Mouse (Mus musculus) midbrain, postnatal 0 days (tissue): Measurements from ENCODE around the gene Terf2. TPM values are rescaled to one million over a fixed set of nuclear protein-coding genes. Genes with fewer than 3 reads are reported as not detected.
A peak's percentile ranks its signal among the peaks of the same experiment; 100 is the strongest.

Experiments
- ATAC-seq: fragments of 200-750 bp; cut with Nextera tagmentation; 2 replicates; pipeline ENCODE4 v1.8.0; 2017; ENCODE audit warnings: moderate number of reproducible peaks, mild to moderate bottlenecking, moderate TSS enrichment, moderate library complexity; ENCODE audit not compliant: low FRiP score
- DNase-seq: peaks from one replicate; pipeline ENCODE4 v3.0.0-alpha.2; 2015; ENCODE audit warnings: low spot score
- H3K27ac ChIP-seq: fragments of 300-500 bp; sonication (generic); 2 replicates; pipeline ENCODE4 v1.5.1; 2014; ENCODE audit warnings: low read depth, mild to moderate bottlenecking, low read length, mixed read lengths
- H3K27me3 ChIP-seq: fragments of 300-500 bp; sonication (generic); 2 replicates; pipeline ENCODE4 v1.6.1; 2014; ENCODE audit warnings: low read length, control low read depth, mixed read lengths; ENCODE audit not compliant: insufficient read depth
- H3K36me3 ChIP-seq: fragments of 300-500 bp; sonication (generic); 2 replicates; pipeline ENCODE4 v1.6.1; 2014; ENCODE audit warnings: low read length, control low read depth, mixed read lengths; ENCODE audit not compliant: insufficient read depth
- H3K4me1 ChIP-seq: fragments of 300-500 bp; sonication (generic); 2 replicates; pipeline ENCODE4 v1.6.1; 2014; ENCODE audit warnings: mild to moderate bottlenecking, control low read depth, antibody characterized with exemption, low read length, mixed read lengths; ENCODE audit not compliant: insufficient read depth
- H3K4me2 ChIP-seq: fragments of 300-500 bp; sonication (generic); 2 replicates; pipeline ENCODE4 v1.6.1; 2014; ENCODE audit warnings: low read depth, mild to moderate bottlenecking, low read length, mixed read lengths; ENCODE audit not compliant: poor library complexity, severe bottlenecking
- H3K4me3 ChIP-seq: fragments of 300-500 bp; sonication (generic); 2 replicates; pipeline ENCODE4 v1.5.1; 2014; ENCODE audit warnings: low read depth, mild to moderate bottlenecking, low read length, moderate library complexity
- H3K9ac ChIP-seq: fragments of 300-500 bp; sonication (generic); replicated peaks from 2 replicates; pipeline ENCODE4 v1.6.1; 2014; ENCODE audit warnings: mild to moderate bottlenecking, low read length, moderate library complexity, mixed read lengths; ENCODE audit not compliant: poor library complexity, severe bottlenecking
- H3K9me3 ChIP-seq: fragments of 300-500 bp; sonication (generic); 2 replicates; pipeline ENCODE4 v1.6.1; 2016; ENCODE audit warnings: low read length, control low read depth
- CTCF ChIP-seq: IDR thresholded peaks from 2 replicates; pipeline ENCODE4 v1.5.1; 2016; ENCODE audit warnings: antibody characterized with exemption, mild to moderate bottlenecking
- WGBS: fragments of 180-500 bp; shearing (Covaris S2); extraction: QIAGEN DNeasy Blood & Tissue Kit; methylation state at CpG from one replicate; pipeline ENCODE4 v1.1.7; 2014; 5-methylcytosine and 5-hydroxymethylcytosine counted together
- microRNA-seq: library from miRNA; unstranded; fragments of <30 nt; microRNA quantifications from one replicate; pipeline ENCODE4, GENCODE M21; 2016; ENCODE audit warnings: borderline number of aligned reads
- polyA plus RNA-seq: library from polyadenylated mRNA; unstranded; fragments of >200 nt; fragmentation: Nextera tagmentation; extraction: Ambion mirVana; gene quantifications from 2 replicates; pipeline ENCODE4 v1.2.1, GENCODE M21; 2015
- total RNA-seq: library from RNA; depleted of rRNA; stranded (reverse); fragments of >200 nt; gene quantifications from 2 replicates; pipeline ENCODE4 v1.2.3, GENCODE M21; 2014; rRNA removed

Terf2 gene
- total and polyA plus RNA-seq, 2 experiments from 2014 or later = 20.4 to 25.7 TPM

DNA sequence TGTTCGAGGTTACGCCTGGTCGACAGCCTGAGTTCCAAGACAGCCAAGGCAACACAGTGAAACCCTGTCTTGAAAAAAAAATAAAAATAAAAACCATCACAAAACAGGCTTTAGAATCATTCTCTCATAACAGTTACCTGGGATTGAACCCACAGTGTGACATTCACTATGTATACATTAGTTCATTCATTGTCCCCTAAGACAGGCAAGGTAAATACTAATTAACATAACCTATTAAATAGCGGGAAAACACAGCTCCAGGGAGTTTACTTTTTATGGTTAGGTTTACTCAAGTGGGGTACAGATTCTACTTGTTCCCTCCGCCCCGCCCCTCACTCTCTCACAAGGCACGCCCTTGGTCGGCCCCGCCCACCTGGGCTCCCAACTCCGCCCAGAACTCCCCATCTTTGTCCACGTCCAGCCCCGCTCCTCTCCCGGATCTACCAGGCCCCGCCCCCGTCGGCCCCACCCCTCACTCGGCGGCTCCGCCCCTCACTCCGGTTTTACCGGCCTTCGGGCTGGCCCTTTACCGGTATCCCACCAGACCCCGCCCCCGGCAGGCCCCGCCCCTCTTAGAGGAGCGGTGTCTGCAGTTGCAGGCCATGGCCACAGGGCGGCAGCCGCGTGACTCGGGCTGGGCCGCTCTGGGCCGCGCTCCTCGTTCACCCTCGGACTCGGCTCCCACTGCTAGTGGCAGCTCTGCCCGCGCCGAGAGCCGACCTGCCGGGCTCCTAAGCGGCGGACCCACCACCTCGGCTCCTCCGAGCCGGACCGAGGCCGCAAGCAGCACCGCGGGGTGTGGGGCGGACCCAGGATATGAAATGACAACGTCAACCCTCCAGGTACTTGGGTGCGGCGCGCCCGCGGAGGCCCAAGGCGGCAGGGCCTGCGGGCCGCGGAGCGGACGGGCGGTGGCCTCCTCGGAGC lies 65.4 kb downstream of the Terf2 start, which contains the start of gene Vps4a:
Gene Vps4a, plus strand, starts transcription at position 573 of the 927 bp plus-strand sequence.
- H3K9ac ChIP-seq = peak within 1 kb of the TSS; percentile 95
- peak within 1 kb of the TSS; percentile 73 for H3K4me2 ChIP-seq
- H3K9me3 ChIP-seq = no peaks in the 10 kb centered on the region
- 0 out of 2 replicates have a peak, but pooled peaks cover 2% of the 10 kb centered on the region for H3K36me3 ChIP-seq
- peaks cover 7% of the 10 kb centered on the region for H3K4me1 ChIP-seq
- peak; percentile 94 for DNase-seq
- 4% methylated on average over 63 of the region's 66 CpGs for WGBS
- peak; percentile 96 for ATAC-seq
- H3K4me3 ChIP-seq = peak within 1 kb of the TSS; percentile 98
- H3K27ac ChIP-seq = peak within 1 kb of the TSS; percentile 73
- no peaks in the 10 kb centered on the region for H3K27me3 ChIP-seq
- peak; percentile 88 for TF ChIP-seq CTCF

DNA sequence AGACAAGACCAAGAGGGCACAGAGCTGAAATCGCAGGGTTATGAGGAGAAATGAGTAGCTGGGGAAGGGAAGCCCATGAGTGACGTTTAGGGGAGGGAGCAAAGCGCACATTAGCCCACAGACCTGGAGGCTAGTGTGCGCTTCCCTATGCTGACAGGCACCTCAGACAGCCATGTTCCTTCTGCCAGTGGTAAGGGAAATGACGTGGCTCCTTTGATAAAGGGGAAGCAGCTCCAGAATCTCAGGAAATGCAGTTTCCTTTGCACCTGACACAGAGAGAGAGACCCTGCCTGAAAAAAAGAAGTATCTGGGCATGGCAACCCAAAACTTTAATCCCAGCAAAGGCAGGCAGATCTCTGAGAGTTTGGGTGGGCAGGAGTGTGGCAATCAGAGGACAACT lies 66.3 kb downstream of the Terf2 start:
- peaks cover 7% of the 10 kb centered on the region for H3K4me1 ChIP-seq
- no peak overlapping the region for H3K4me3 ChIP-seq
- H3K27me3 ChIP-seq = no peaks in the 10 kb centered on the region
- no peak overlapping the region for H3K9ac ChIP-seq
- no peak overlapping the region for H3K4me2 ChIP-seq
- 76% methylated on average over 5 of the region's 5 CpGs for WGBS
- H3K27ac ChIP-seq = no peak overlapping the region
- 0 out of 2 replicates have a peak, but pooled peaks cover 2% of the 10 kb centered on the region for H3K36me3 ChIP-seq
- no peak for DNase-seq
- no peak for ATAC-seq
- no peak for TF ChIP-seq CTCF
- H3K9me3 ChIP-seq = no peaks in the 10 kb centered on the region

DNA sequence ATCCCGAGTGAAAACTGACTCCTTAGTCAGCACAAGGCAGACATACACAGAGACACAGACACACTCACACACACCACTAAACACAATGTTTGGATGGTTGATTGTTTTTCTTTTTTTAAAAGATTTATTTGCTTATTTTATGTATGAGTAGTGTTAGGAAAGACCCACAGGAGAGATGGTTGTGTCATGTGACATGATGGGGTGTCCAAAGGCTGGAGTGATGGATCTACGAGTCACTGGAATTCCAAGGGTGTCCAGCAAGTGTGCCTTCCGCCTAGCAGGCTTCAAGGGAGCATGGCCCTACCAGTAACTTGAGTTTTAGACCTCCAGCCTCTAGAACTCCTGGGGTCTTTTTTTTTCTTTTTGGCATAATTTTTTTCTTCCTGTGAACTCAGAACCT lies 67.0 kb downstream of the Terf2 start:
- H3K4me3 ChIP-seq = no peak overlapping the region
- ATAC-seq (no peak), DNase-seq (no peak)
- no peaks in the 10 kb centered on the region for H3K9me3 ChIP-seq
- H3K27ac ChIP-seq = no peak overlapping the region
- peaks cover 7% of the 10 kb centered on the region for H3K4me1 ChIP-seq
- H3K4me2 ChIP-seq = no peak overlapping the region
- no peak for TF ChIP-seq CTCF
- no peak overlapping the region for H3K9ac ChIP-seq
- 0 out of 2 replicates have a peak, but pooled peaks cover under 1% of the 10 kb centered on the region for H3K36me3 ChIP-seq
- no peaks in the 10 kb centered on the region for H3K27me3 ChIP-seq
- 82% methylated on average over 3 of the region's 3 CpGs for WGBS

DNA sequence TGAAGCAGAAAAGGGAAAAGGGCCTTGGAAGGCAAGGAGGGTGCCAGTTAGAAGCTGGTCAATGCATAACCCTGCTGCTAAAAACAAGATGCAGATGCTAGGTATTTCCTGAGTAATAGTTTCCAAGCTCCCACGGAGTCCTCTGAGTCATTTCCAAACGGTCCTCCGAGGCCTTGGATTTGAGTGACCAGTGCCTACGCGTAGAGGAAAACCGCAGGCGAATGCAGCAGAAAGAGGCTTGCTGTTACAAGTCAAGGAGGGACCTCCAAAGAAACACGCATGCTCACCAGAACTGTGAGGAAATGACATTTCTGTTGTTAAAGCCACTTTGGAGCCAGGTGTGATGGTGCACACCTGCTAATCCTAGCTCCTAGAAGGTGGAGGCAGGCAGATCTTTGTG lies 72.9 kb downstream of the Terf2 start:
- Histone ChIP-seq H3K9ac (no peak overlapping the region), H3K4me2 (no peak overlapping the region), H3K4me3 (no peak overlapping the region), H3K27me3 (no peaks in the 10 kb centered on the region), H3K27ac (no peak overlapping the region), H3K36me3 (no peaks in the 10 kb centered on the region), H3K4me1 (no peaks in the 10 kb centered on the region), H3K9me3 (no peaks in the 10 kb centered on the region)
- 95% methylated on average over 8 of the region's 8 CpGs for WGBS
- no peak for TF ChIP-seq CTCF
- ATAC-seq = no peak
- no peak for DNase-seq

Small RNA genes within 50 kb of the gene (microRNA-seq; reads per million reads assigned to microRNA genes)
- gene Mir7075 = 3.0 reads per million

Other genes starting within 250 kb of the Terf2 start
- 16.6 and 20.2 TPM in 2 replicates for gene Has3, start 226.3 kb downstream of the Terf2 start, total RNA-seq
- 0.42 and 0.89 TPM in 2 replicates for gene Has3, start 226.3 kb downstream of the Terf2 start, polyA plus RNA-seq
- gene Utp4, start 202.9 kb downstream of the Terf2 start, total RNA-seq = 23.5 and 23.7 TPM in 2 replicates
- gene Utp4, start 202.9 kb downstream of the Terf2 start, polyA plus RNA-seq = 27.4 and 28.0 TPM in 2 replicates
- gene Sntb2, start 160.8 kb downstream of the Terf2 start, total RNA-seq = 7.1 and 7.9 TPM in 2 replicates
- gene Sntb2, start 160.8 kb downstream of the Terf2 start, polyA plus RNA-seq = 3.2 and 3.3 TPM in 2 replicates
- 111 and 118 TPM in 2 replicates for gene Vps4a, start 65.3 kb downstream of the Terf2 start, total RNA-seq
- 166 and 171 TPM in 2 replicates for gene Vps4a, start 65.3 kb downstream of the Terf2 start, polyA plus RNA-seq
- gene Pdf, start 47.9 kb downstream of the Terf2 start, total RNA-seq = 61.5 TPM in 2 replicates
- gene Pdf, start 47.9 kb downstream of the Terf2 start, polyA plus RNA-seq = 31.8 and 33.3 TPM in 2 replicates
- gene Cog8, start 39.9 kb downstream of the Terf2 start, total RNA-seq = 46.2 and 89.6 TPM in 2 replicates
- 32.4 and 36.1 TPM in 2 replicates for gene Cog8, start 39.9 kb downstream of the Terf2 start, polyA plus RNA-seq
- gene Nip7, start 39.7 kb downstream of the Terf2 start, total RNA-seq = 24.3 and 30.8 TPM in 2 replicates
- 59.1 and 60.1 TPM in 2 replicates for gene Nip7, start 39.7 kb downstream of the Terf2 start, polyA plus RNA-seq
- not detected in 2 replicates for gene Tmed6, start 30.9 kb downstream of the Terf2 start, total RNA-seq
- gene Tmed6, start 30.9 kb downstream of the Terf2 start, polyA plus RNA-seq = not detected in 2 replicates
- gene Cyb5b, start 54.1 kb upstream of the Terf2 start, total RNA-seq = 103 and 120 TPM in 2 replicates
- 89.7 and 91.4 TPM in 2 replicates for gene Cyb5b, start 54.1 kb upstream of the Terf2 start, polyA plus RNA-seq
- 20.3 and 37.1 TPM in 2 replicates for gene Nfat5, start 196.9 kb upstream of the Terf2 start, total RNA-seq
- 3.7 and 6.8 TPM in 2 replicates for gene Nfat5, start 196.9 kb upstream of the Terf2 start, polyA plus RNA-seq